Mouse (Mus musculus) spleen, postnatal 10 days (tissue): ENCODE measurements at regions not wholly inside any gene's neighbourhood (a gene's known extent, or its start where the extent isn't known, plus 50 kb on each side); places are given as distances from the start of the nearest gene placed in this dataset.

Experiments used
- DNase-seq, 2 experiments: peaks; one replicate each; pipeline ENCODE4 v3.0.0; 2021 to 2022; ENCODE audit warnings: low spot score in 2 of 2

GRCm38 (mm10) chr3:143188931-143189330, 307.1 kb upstream of the Pkn2 start:
- DNase-seq: no peak

- no peak for DNase-seq
Measured at GRCm38 (mm10) chr3:143173971-143174370, 292.2 kb upstream of the Pkn2 start.

- DNase-seq: no peak
Measured at GRCm38 (mm10) chr3:143162444-143162843, 280.6 kb upstream of the Pkn2 start.

GRCm38 (mm10) chr3:143161993-143162392, 280.2 kb upstream of the Pkn2 start:
- no peak for DNase-seq

GRCm38 (mm10) chr3:143158568-143158967, 276.8 kb upstream of the Pkn2 start:
- DNase-seq: no peak

- DNase-seq: no peak
Measured at GRCm38 (mm10) chr3:143156733-143157524, 275.1 kb upstream of the Pkn2 start.

GRCm38 (mm10) chr3:143156174-143156573, 274.4 kb upstream of the Pkn2 start:
- no peak for DNase-seq

GRCm38 (mm10) chr3:143155556-143155955, 273.8 kb upstream of the Pkn2 start:
- no peak for DNase-seq

- no peak for DNase-seq
Measured at GRCm38 (mm10) chr3:143147471-143147870, 265.7 kb upstream of the Pkn2 start.

- DNase-seq: no peak
Measured at GRCm38 (mm10) chr3:143138952-143139351, 257.1 kb upstream of the Pkn2 start.

- no peak for DNase-seq
Measured at GRCm38 (mm10) chr3:143134528-143134927, 252.7 kb upstream of the Pkn2 start.

- DNase-seq: no peak
Measured at GRCm38 (mm10) chr3:143107733-143108291, 226.0 kb upstream of the Pkn2 start.

GRCm38 (mm10) chr3:143104734-143105133, 222.9 kb upstream of the Pkn2 start:
- no peak for DNase-seq

- no peak for DNase-seq
Measured at GRCm38 (mm10) chr3:143103333-143103732, 221.5 kb upstream of the Pkn2 start.

GRCm38 (mm10) chr3:143100810-143101645, 219.2 kb upstream of the Pkn2 start:
- no peak for DNase-seq

- DNase-seq: no peak
Measured at GRCm38 (mm10) chr3:143100203-143100602, 218.4 kb upstream of the Pkn2 start.

- no peak for DNase-seq
Measured at GRCm38 (mm10) chr3:143092206-143092605, 210.4 kb upstream of the Pkn2 start.

GRCm38 (mm10) chr3:143090886-143091285, 209.1 kb upstream of the Pkn2 start:
- DNase-seq: no peak

- DNase-seq: no peak
Measured at GRCm38 (mm10) chr3:143090316-143090715, 208.5 kb upstream of the Pkn2 start.

GRCm38 (mm10) chr3:143087786-143088185, 206.0 kb upstream of the Pkn2 start:
- DNase-seq: no peak

- DNase-seq: no peak
Measured at GRCm38 (mm10) chr3:143078310-143078709, 196.5 kb upstream of the Pkn2 start.

GRCm38 (mm10) chr3:143071839-143072373, 190.1 kb upstream of the Pkn2 start:
- DNase-seq: no peak
